Mouse (Mus musculus) neural tube, embryonic 14.5 days (tissue): ENCODE data around the gene Alox12b. TPM values are rescaled to one million over a fixed set of nuclear protein-coding genes. Genes with fewer than 3 reads are reported as not detected.

ENCODE experiments used
- ATAC-seq: fragments of 200-750 bp; cut with Nextera tagmentation; 2 replicates; pipeline ENCODE4 v1.8.0; 2017; ENCODE audit warnings: low read depth, mild to moderate bottlenecking, moderate TSS enrichment, moderate library complexity
- H3K27ac ChIP-seq: fragments of 300-500 bp; sonication (generic); 2 replicates; pipeline ENCODE4 v1.5.1; 2014; ENCODE audit warnings: low read depth, mild to moderate bottlenecking, control low read depth, low read length, moderate library complexity, mixed read lengths
- H3K27me3 ChIP-seq: fragments of 300-500 bp; sonication (generic); 2 replicates; pipeline ENCODE4 v1.6.1; 2014; ENCODE audit warnings: low read length; ENCODE audit not compliant: control insufficient read depth, insufficient read depth
- H3K36me3 ChIP-seq: fragments of 300-500 bp; sonication (generic); 2 replicates; pipeline ENCODE4 v1.6.1; 2014; ENCODE audit warnings: low read length, mixed read lengths; ENCODE audit not compliant: control insufficient read depth, insufficient read depth
- H3K4me1 ChIP-seq: fragments of 300-500 bp; sonication (generic); 2 replicates; pipeline ENCODE4 v1.6.1; 2014; ENCODE audit warnings: low read length; ENCODE audit not compliant: control insufficient read depth, insufficient read depth
- H3K4me2 ChIP-seq: fragments of 300-500 bp; sonication (generic); 2 replicates; pipeline ENCODE4 v1.6.1; 2014; ENCODE audit warnings: mild to moderate bottlenecking, low read depth, low read length, control low read depth
- H3K4me3 ChIP-seq: fragments of 300-500 bp; sonication (generic); 2 replicates; pipeline ENCODE4 v1.5.1; 2014; ENCODE audit warnings: low read depth, low read length, control low read depth, mixed read lengths
- H3K9ac ChIP-seq: fragments of 300-500 bp; sonication (generic); replicated peaks from 2 replicates; pipeline ENCODE4 v1.6.1; 2014; ENCODE audit warnings: low read depth, mild to moderate bottlenecking, control low read depth, low read length, mixed read lengths
- H3K9me3 ChIP-seq: fragments of 300-500 bp; sonication (generic); 2 replicates; pipeline ENCODE4 v1.6.1; 2016; ENCODE audit warnings: low read length; ENCODE audit not compliant: control insufficient read depth
- WGBS: fragments of 180-500 bp; shearing (Covaris S2); extraction: QIAGEN DNeasy Blood & Tissue Kit; methylation state at CpG from one replicate; pipeline ENCODE4 v1.1.7; 2014; 5-methylcytosine and 5-hydroxymethylcytosine counted together
- polyA plus RNA-seq: library from polyadenylated mRNA; unstranded; fragments of >200 nt; fragmentation: Nextera tagmentation; extraction: Ambion mirVana; gene quantifications from 2 replicates; pipeline ENCODE4 v1.2.1, GENCODE M21; 2014

Gene Alox12b
- polyA plus RNA-seq, 1 experiment from 2014 or later, result 0.67 TPM

GRCm38 (mm10) chr11:69114621-69115020 lies 42.2 kb upstream of the Alox12b start:
- Histone ChIP-seq H3K27ac (no peak overlapping the region), H3K27me3 (no peaks in the 10 kb centered on the region), H3K4me3 (no peak overlapping the region), H3K9me3 (no peaks in the 10 kb centered on the region), H3K9ac (no peak overlapping the region), H3K4me1 (peaks cover 8% of the 10 kb centered on the region; the same call in 1 of the 2 replicates), H3K4me2 (no peak overlapping the region), H3K36me3 (no peaks in the 10 kb centered on the region)
- WGBS, result 84% methylated on average over 3 of the region's 3 CpGs
- no peak for ATAC-seq

GRCm38 (mm10) chr11:69116843-69117242 lies 39.9 kb upstream of the Alox12b start:
- peaks cover 16% of the 10 kb centered on the region for H3K4me1 ChIP-seq
- no peaks in the 10 kb centered on the region for H3K36me3 ChIP-seq
- 54% methylated on average over 5 of the region's 5 CpGs for WGBS
- no peak overlapping the region for H3K9ac ChIP-seq
- H3K4me3 ChIP-seq, result peak overlapping the region; percentile 71; the same call in 1 of the 2 replicates
- H3K4me2 ChIP-seq, result peak overlapping the region; percentile 99
- ATAC-seq, result no peak
- H3K9me3 ChIP-seq, result no peaks in the 10 kb centered on the region
- H3K27me3 ChIP-seq, result peaks cover 7% of the 10 kb centered on the region; the same call in 1 of the 2 replicates
- H3K27ac ChIP-seq, result no peak overlapping the region

GRCm38 (mm10) chr11:69117737-69118695 lies 38.8 kb upstream of the Alox12b start:
- peak overlapping the region; percentile 99 for H3K4me2 ChIP-seq
- H3K4me3 ChIP-seq, result peak overlapping the region; percentile 71
- peak overlapping the region; percentile 67 for H3K9ac ChIP-seq
- H3K27ac ChIP-seq, result peak overlapping the region; percentile 52
- H3K27me3 ChIP-seq, result peaks cover 9% of the 10 kb centered on the region; the same call in 1 of the 2 replicates
- H3K9me3 ChIP-seq, result no peaks in the 10 kb centered on the region
- no peaks in the 10 kb centered on the region for H3K36me3 ChIP-seq
- ATAC-seq, result 0 out of 2 replicates have a peak, but pooled peaks have one; percentile 13
- under 1% methylated on average over 45 of the region's 45 CpGs for WGBS
- H3K4me1 ChIP-seq, result peaks cover 16% of the 10 kb centered on the region

GRCm38 (mm10) chr11:69118765-69119164 lies 38.0 kb upstream of the Alox12b start:
- Histone ChIP-seq H3K9ac (no peak overlapping the region), H3K4me3 (peak overlapping the region; percentile 71), H3K4me1 (peaks cover 16% of the 10 kb centered on the region), H3K27ac (no peak overlapping the region), H3K27me3 (peaks cover 9% of the 10 kb centered on the region; the same call in 1 of the 2 replicates), H3K4me2 (peak overlapping the region; percentile 99), H3K9me3 (no peaks in the 10 kb centered on the region), H3K36me3 (no peaks in the 10 kb centered on the region)
- ATAC-seq, result 0 out of 2 replicates have a peak, but pooled peaks have one; percentile 16
- WGBS, result 1% methylated on average over 15 of the region's 15 CpGs

GRCm38 (mm10) chr11:69119446-69120155 lies 37.2 kb upstream of the Alox12b start:
- H3K4me3 ChIP-seq, result 0 out of 2 replicates have a peak overlapping the region, but pooled peaks have one; percentile 14
- no peak for ATAC-seq
- 22% methylated on average over 14 of the region's 14 CpGs for WGBS

GRCm38 (mm10) chr11:69120221-69121000 lies 36.4 kb upstream of the Alox12b start, which contains the start of gene Hes7:
Hes7 (plus strand) TSS chr11:69120404.
- no peaks in the 10 kb centered on the region for H3K36me3 ChIP-seq
- H3K4me2 ChIP-seq, result peak within 1 kb of the TSS; percentile 94
- peaks cover 16% of the 10 kb centered on the region for H3K4me1 ChIP-seq
- peak within 1 kb of the TSS; percentile 66 for H3K4me3 ChIP-seq
- no peak within 1 kb of the TSS for H3K27ac ChIP-seq
- H3K9me3 ChIP-seq, result no peaks in the 10 kb centered on the region
- WGBS, result 2% methylated on average over 27 of the region's 27 CpGs
- peaks cover 9% of the 10 kb centered on the region; the same call in 1 of the 2 replicates for H3K27me3 ChIP-seq
- peak within 1 kb of the TSS; percentile 69 for H3K9ac ChIP-seq
- ATAC-seq, result no peak

More at GRCm38 (mm10) chr11:69119446-69120155, 37.2 kb upstream of the Alox12b start:
- Histone ChIP-seq H3K9ac (no peak overlapping the region), H3K4me1 (peaks cover 16% of the 10 kb centered on the region), H3K9me3 (no peaks in the 10 kb centered on the region), H3K27me3 (peaks cover 9% of the 10 kb centered on the region; the same call in 1 of the 2 replicates), H3K27ac (no peak overlapping the region), H3K36me3 (no peaks in the 10 kb centered on the region), H3K4me2 (peak overlapping the region; percentile 94; the same call in 1 of the 2 replicates)

- peaks cover 18% of the 10 kb centered on the region for H3K4me1 ChIP-seq
- H3K9ac ChIP-seq, result peak overlapping the region; percentile 69
- H3K9me3 ChIP-seq, result no peaks in the 10 kb centered on the region
- ATAC-seq, result no peak
- peaks cover 9% of the 10 kb centered on the region; the same call in 1 of the 2 replicates for H3K27me3 ChIP-seq
- H3K4me2 ChIP-seq, result peak overlapping the region; percentile 94
- H3K36me3 ChIP-seq, result no peaks in the 10 kb centered on the region
- peak overlapping the region; percentile 66 for H3K4me3 ChIP-seq
- no peak overlapping the region for H3K27ac ChIP-seq
- WGBS, result under 1% methylated on average over 27 of the region's 33 CpGs
Observed at GRCm38 (mm10) chr11:69121001-69121740, 35.6 kb upstream of the Alox12b start.
